Mouse (Mus musculus) erythroblast, embryonic 14.5 days (primary cell): ENCODE results near the gene Dnmt3a.

Experiments used
- GATA1 ChIP-seq: IDR thresholded peaks from 2 replicates; pipeline ENCODE4 v1.6.1; 2012; ENCODE audit warnings: low read length, inconsistent platforms, mixed read lengths
- TAL1 ChIP-seq: IDR thresholded peaks from 3 replicates; pipeline ENCODE4 v1.6.1; 2012; ENCODE audit warnings: low read length, inconsistent platforms, mixed read lengths

GRCm38 (mm10) chr12:3808396-3808981, 2.7 kb downstream of the Dnmt3a start:
- TF ChIP-seq TAL1 (no peak), GATA1 (no peak)
